Mouse (Mus musculus) lung, adult 2 months (tissue): ENCODE measurements around the gene C1qtnf7.

Source experiments
- CTCF ChIP-seq: fragments of 200-500 bp; IDR thresholded peaks from 2 replicates; pipeline ENCODE4 v1.5.1; 2011; ENCODE audit warnings: mild to moderate bottlenecking, low read length, control low read depth; ENCODE audit not compliant: insufficient read depth
- POLR2A ChIP-seq: fragments of 200-500 bp; IDR thresholded peaks from 2 replicates; pipeline ENCODE4 v1.6.1; 2011; ENCODE audit warnings: low read depth, mild to moderate bottlenecking, control low read depth, low read length, borderline replicate concordance; ENCODE audit errors: extremely low read depth

- TF ChIP-seq CTCF = no peak
- TF ChIP-seq POLR2A = no peak
Observed at GRCm38 (mm10) chr5:43621575-43622299, 106.4 kb downstream of the C1qtnf7 start.
